Mouse (Mus musculus) right cerebral cortex, adult 2 months (tissue): ENCODE measurements at regions not wholly inside any gene's neighbourhood (a gene's known extent, or its start where the extent isn't known, plus 50 kb on each side); places are given as distances from the start of the nearest gene placed in this dataset.

ENCODE experiments used
- DNase-seq, 2 experiments: peaks; one replicate each; pipeline ENCODE4 v3.0.0; 2021 to 2022; ENCODE audit warnings: low spot score in 2 of 2

- DNase-seq = no peak
These were observed 68.6 kb upstream of the BC052040 start for GRCm38 (mm10) chr2:115512891-115513290.

DNA sequence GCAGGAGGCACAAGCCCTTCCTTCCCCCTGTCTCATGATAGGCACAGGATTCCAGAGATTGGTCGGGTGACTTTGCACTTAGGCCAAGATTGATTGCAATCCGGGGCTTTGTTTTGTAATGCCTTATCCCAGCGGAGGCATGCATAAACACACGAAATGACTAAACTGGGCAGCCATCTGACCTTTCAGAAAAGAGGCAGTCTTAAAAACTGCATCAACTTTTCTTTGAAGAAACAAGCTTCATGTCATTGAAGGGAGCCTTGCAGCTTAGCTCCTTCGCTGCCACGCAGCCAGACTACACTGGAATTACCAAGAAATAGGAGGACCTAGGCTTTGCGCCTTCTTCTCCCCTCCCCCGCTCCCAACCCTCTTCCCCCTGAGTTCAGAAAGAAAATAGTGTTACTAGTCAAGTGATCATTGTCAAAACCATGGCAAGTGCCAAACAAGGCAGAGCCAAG, 67.7 kb upstream of the BC052040 start:
- DNase-seq = peak in 1 of 2 experiments; percentile 27

DNA sequence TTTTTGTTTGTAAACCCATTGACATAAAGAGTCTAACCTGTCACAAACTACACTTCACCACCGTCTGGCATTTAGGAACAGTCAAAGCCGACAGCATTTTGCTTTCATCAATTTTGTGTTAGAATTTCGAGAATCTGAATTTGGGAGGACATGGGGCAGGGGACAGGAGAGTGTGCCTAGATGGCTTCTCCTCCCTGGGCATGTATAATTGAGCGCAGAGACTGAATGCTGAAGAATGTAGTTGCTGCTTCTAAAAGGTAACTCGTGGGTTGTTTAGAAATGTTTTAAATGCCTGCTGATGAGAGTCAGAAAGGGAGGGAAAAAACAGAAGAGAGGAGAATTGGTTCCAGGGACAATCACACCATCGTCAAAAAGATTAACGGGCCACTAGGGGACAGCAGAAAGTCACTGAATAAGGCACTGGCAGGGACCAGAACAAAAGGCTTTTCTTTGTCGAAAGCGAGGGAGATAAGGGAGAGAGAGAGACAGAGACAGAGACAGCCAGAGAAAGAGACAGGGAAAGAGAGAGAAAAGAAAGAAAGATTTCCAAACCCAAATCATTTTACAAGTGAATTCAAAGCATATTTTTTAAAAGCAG, 66.6 kb upstream of the BC052040 start:
- peak in 1 of 2 experiments; percentile 46 for DNase-seq

GRCm38 (mm10) chr2:115515470-115515869, 66.0 kb upstream of the BC052040 start:
- no peak for DNase-seq

GRCm38 (mm10) chr2:115516824-115517223, 64.7 kb upstream of the BC052040 start:
- no peak for DNase-seq

- no peak for DNase-seq
These were observed 61.5 kb upstream of the BC052040 start for GRCm38 (mm10) chr2:115519974-115520373.

- no peak for DNase-seq
These were observed 60.9 kb upstream of the BC052040 start for GRCm38 (mm10) chr2:115520413-115521139.

- no peak for DNase-seq
These were observed 51.6 kb upstream of the BC052040 start for GRCm38 (mm10) chr2:115529878-115530277.
